Mouse (Mus musculus) liver, postnatal 0 days (tissue): Measurements from ENCODE around the gene Zfp638. TPM values are rescaled to one million over a fixed set of nuclear protein-coding genes. Genes with fewer than 3 reads are reported as not detected.
"Not testable (repeated sequence)": the region's sequence is repeated elsewhere in the genome, so short reads cannot be mapped to it uniquely, and the experiment has no call there.

Experiments
- ATAC-seq: fragments of 200-750 bp; cut with Nextera tagmentation; 2 replicates; pipeline ENCODE4 v1.8.0; 2017; ENCODE audit warnings: mild to moderate bottlenecking, moderate library complexity
- DNase-seq: peaks from one replicate; pipeline ENCODE4 v3.0.0-alpha.2; 2016
- H3K27ac ChIP-seq: fragments of 300-500 bp; sonication (generic); 2 replicates; pipeline ENCODE4 v1.5.1; 2014; ENCODE audit warnings: antibody characterized with exemption, moderate library complexity, mild to moderate bottlenecking, low read depth
- H3K27me3 ChIP-seq: fragments of 300-500 bp; sonication (generic); 2 replicates; pipeline ENCODE4 v1.6.1; 2014; ENCODE audit warnings: low read length, control low read depth, mixed read lengths; ENCODE audit not compliant: insufficient read depth
- H3K36me3 ChIP-seq: fragments of 300-500 bp; sonication (generic); replicated peaks from 2 replicates; pipeline ENCODE4 v1.6.1; 2014; ENCODE audit warnings: mild to moderate bottlenecking, control low read depth, low read length, moderate library complexity, mixed read lengths; ENCODE audit not compliant: insufficient read depth
- H3K4me1 ChIP-seq: fragments of 300-500 bp; sonication (generic); 2 replicates; pipeline ENCODE4 v1.6.1; 2014; ENCODE audit warnings: antibody characterized with exemption, mild to moderate bottlenecking, control low read depth; ENCODE audit not compliant: insufficient read depth
- H3K4me2 ChIP-seq: fragments of 300-500 bp; sonication (generic); 2 replicates; pipeline ENCODE4 v1.6.1; 2014; ENCODE audit warnings: low read depth, mild to moderate bottlenecking, low read length, moderate library complexity, mixed read lengths
- H3K4me3 ChIP-seq: fragments of 300-500 bp; sonication (generic); 2 replicates; pipeline ENCODE4 v1.5.1; 2014; ENCODE audit warnings: low read depth, low read length
- H3K9ac ChIP-seq: fragments of 300-500 bp; sonication (generic); replicated peaks from 2 replicates; pipeline ENCODE4 v1.6.1; 2014; ENCODE audit warnings: mild to moderate bottlenecking, moderate library complexity
- H3K9me3 ChIP-seq: fragments of 300-500 bp; sonication (generic); 2 replicates; pipeline ENCODE4 v1.6.1; 2016; ENCODE audit warnings: mild to moderate bottlenecking, control low read depth, low read length, mixed read lengths
- CTCF ChIP-seq: sonication (generic); IDR thresholded peaks from 2 replicates; pipeline ENCODE4 v1.5.1; 2016; ENCODE audit warnings: antibody characterized with exemption, low read depth
- EP300 ChIP-seq: IDR thresholded peaks from 2 replicates; pipeline ENCODE4 v1.6.1; 2016; ENCODE audit warnings: antibody characterized with exemption, low read depth, mild to moderate bottlenecking
- WGBS: fragments of 180-500 bp; shearing (Covaris S2); extraction: QIAGEN DNeasy Blood & Tissue Kit; methylation state at CpG from one replicate; pipeline ENCODE4 v1.1.7; 2014; ENCODE audit not compliant: insufficient replicate concordance; 5-methylcytosine and 5-hydroxymethylcytosine counted together
- polyA plus RNA-seq: library from polyadenylated mRNA; unstranded; fragments of >200 nt; fragmentation: Nextera tagmentation; extraction: Ambion mirVana; gene quantifications from 2 replicates; pipeline ENCODE4 v1.2.1, GENCODE M21; 2015

The Zfp638 gene
- polyA plus RNA-seq, 1 experiment from 2014 or later: 12.0 TPM

DNA sequence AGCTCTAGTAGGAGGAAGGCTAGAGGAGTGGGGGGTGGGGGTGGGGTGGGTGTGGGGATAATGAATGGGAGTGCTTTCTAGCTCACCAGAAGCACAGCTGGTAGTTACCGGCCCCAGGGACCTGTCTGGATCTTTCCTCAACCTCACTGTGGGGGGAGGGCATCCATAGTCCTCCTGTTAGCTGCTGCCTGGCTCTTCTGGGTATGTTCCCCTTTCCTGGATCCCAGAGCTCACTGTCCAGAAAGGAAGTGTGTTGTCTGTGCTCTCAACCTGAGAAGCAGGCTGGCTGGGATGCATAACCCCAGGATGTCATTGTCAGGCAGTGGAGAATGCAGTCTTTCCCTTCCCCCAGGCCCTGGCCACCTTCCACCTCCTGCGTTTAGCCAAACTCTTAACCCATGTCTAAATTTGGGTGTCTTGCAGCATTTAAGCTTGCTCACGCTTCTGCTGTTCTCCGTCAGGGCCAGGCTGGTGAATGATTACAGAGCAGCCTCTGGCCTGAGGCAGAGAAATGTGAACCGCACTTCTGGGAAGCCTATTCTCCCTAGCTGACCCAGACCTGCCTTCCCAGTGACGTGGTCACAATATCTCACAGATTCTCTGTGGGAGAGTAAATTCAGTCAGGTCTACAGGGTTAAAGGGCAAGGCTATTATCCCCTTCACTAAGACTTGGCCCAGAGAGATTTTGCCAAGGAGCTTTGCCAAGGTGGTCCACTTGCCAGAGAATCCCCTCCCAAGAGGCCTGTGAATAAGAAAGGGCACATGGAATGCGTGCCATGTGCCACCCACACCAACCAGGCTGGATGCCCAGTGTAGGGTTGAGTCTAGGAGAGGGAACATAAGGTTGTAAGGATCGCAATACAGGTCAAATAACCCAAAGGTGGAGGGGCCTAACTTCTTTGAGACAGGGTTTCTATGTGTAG, 143.7 kb downstream of the Zfp638 start:
- WGBS: 53% methylated on average over 8 of the region's 8 CpGs
- Histone ChIP-seq H3K27ac (no peak overlapping the region), H3K9ac (no peak overlapping the region), H3K4me2 (no peak overlapping the region), H3K4me1 (no peaks in the 10 kb centered on the region), H3K27me3 (peaks cover 19% of the 10 kb centered on the region), H3K4me3 (no peak overlapping the region), H3K36me3 (no peaks in the 10 kb centered on the region), H3K9me3 (no peaks in the 10 kb centered on the region)
- TF ChIP-seq CTCF: no peak
- no peak for TF ChIP-seq EP300
- no peak for ATAC-seq
- no peak for DNase-seq

DNA sequence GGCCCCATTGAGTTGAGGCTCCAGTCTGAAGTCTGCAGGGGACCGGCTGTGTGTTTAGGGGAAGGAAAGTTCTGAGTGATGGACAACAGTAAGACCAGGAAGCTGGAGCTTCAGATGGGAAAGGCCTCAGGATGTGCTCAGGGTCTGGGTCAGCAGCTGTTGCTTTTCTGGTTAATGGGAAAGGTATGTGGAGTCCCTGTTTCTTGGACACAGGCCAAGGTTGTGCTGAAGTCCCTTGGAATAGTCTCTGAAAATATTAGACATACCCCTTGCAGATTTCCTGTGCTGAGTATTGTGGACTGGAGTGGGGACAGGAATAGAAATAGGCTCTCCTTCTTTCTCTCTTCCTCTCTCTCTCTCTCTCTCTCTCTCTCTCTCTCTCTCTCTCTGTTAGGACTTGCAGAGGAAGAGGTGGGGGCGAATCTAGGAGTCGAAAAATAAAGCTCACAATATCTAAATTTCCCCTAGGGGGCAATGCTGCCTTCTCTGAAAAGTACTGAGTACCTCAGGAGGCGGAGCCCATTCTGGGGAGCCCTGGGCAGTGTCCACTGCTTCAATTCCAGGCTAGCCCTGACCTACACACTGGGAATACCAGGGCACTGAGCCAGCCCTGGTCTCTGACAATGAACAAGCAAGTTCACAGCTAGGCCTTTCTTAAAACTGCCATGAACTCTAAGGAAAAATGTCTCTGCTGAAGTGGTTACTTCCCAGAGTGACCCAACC, 148.2 kb downstream of the Zfp638 start:
- not testable (repeated sequence) for H3K9me3 ChIP-seq, H3K36me3 ChIP-seq, H3K4me2 ChIP-seq, H3K27ac ChIP-seq, H3K4me1 ChIP-seq, H3K4me3 ChIP-seq, DNase-seq, H3K9ac ChIP-seq
- peak; percentile 38 for TF ChIP-seq CTCF
- H3K27me3 ChIP-seq: peaks cover 15% of the 10 kb centered on the region
- ATAC-seq: peak; percentile 38; the same call in 1 of the 2 replicates
- WGBS: 47% methylated on average over 4 of the region's 4 CpGs

DNA sequence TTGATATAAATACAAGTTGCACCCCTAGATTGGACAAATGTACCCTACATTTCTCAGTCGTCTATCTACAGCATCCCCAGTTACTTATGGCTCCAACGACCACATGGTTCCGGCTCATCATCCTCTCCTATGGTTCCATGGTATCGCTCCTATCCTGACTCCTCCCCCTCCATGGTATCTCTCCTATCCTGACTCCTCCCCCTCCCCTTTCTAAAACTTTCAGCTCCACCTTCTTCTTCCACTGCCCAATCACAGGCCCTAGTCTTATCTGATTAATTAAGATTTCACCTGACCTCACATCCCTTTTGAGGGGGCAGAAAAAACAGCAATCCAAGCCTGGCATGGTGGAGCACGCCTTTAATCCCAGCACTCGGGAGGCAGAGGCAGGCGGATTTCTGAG, 149.9 kb downstream of the Zfp638 start:
- Histone ChIP-seq H3K36me3 (no peaks in the 10 kb centered on the region), H3K4me3 (no peak overlapping the region), H3K4me2 (no peak overlapping the region), H3K9ac (no peak overlapping the region), H3K9me3 (no peaks in the 10 kb centered on the region), H3K4me1 (no peaks in the 10 kb centered on the region; the same call in 1 of the 2 replicates), H3K27ac (no peak overlapping the region), H3K27me3 (peaks cover 17% of the 10 kb centered on the region)
- DNase-seq (no peak), ATAC-seq (no peak)
- WGBS: 77% methylated on average over 7 of the region's 7 CpGs
- no peak for TF ChIP-seq EP300
- TF ChIP-seq CTCF: no peak

DNA sequence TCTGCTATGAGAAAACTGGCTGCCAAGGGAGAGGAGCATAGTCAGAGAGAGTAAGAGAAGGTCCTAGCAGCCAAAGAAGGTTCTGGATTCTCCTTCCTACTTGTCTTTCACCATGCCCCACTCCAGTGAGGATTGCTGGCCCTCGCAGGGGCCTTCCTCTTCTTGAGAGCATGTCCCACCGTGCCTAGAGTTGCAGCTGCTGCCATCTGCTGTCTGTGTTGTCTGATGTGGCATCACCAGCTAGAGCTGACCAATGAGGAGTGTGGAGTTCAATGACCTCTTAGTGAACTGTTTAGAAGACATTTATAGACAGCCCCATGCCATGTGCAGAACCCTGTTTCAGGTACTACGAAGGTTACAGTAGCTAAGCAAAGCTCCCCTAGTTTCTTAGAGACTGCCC, 150.5 kb downstream of the Zfp638 start:
- 41% methylated on average over 3 of the region's 3 CpGs for WGBS
- no peak for TF ChIP-seq EP300
- peak; percentile 34 for TF ChIP-seq CTCF
- Histone ChIP-seq H3K9ac (no peak overlapping the region), H3K4me1 (no peaks in the 10 kb centered on the region; the same call in 1 of the 2 replicates), H3K27ac (no peak overlapping the region), H3K4me2 (no peak overlapping the region), H3K4me3 (no peak overlapping the region), H3K36me3 (no peaks in the 10 kb centered on the region), H3K27me3 (peaks cover 17% of the 10 kb centered on the region), H3K9me3 (no peaks in the 10 kb centered on the region)
- ATAC-seq (no peak), DNase-seq (no peak)

DNA sequence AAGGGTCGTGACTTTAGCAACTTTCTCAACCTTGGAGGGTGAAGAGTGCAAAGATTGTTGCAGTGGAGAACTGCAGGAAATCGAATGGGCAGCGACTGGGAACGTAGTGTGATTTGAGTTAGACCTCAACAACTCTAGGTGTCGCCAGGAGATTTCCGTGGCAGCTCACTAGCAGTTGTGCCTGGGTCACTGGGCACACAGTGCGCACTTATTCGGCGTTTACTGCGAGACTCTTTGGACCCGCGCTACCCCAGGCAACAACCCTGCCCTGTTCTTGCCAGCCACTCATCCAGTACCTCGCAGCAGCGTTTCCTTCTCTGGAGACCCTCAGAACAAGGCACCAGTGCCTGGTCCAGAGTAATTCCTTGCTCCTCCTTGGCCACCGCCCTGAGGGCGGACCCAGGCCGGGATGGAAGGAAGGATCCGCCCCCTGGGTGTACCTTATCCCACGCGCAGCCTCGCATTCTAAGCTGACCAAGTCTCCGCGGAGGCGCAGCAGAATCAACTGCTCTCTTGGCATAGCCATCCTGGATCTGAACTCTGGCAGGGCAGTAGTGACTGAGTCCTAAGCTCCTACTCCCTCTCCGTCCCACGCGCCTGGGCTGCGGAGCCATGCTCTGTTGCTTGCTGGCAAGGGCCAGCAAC, 152.1 kb downstream of the Zfp638 start:
- H3K4me1 ChIP-seq: no peaks in the 10 kb centered on the region; the same call in 1 of the 2 replicates
- ATAC-seq (0 out of 2 replicates have a peak, but pooled peaks have one; percentile 41), DNase-seq (peak; percentile 32)
- peak overlapping the region; percentile 45 for H3K4me2 ChIP-seq
- TF ChIP-seq EP300: no peak
- no peak for TF ChIP-seq CTCF
- no peaks in the 10 kb centered on the region for H3K9me3 ChIP-seq
- no peak overlapping the region for H3K9ac ChIP-seq
- H3K36me3 ChIP-seq: no peaks in the 10 kb centered on the region
- H3K27ac ChIP-seq: peak overlapping the region; percentile 22; the same call in 1 of the 2 replicates
- peaks cover 17% of the 10 kb centered on the region for H3K27me3 ChIP-seq
- 5% methylated on average over 28 of the region's 28 CpGs for WGBS
- H3K4me3 ChIP-seq: peak overlapping the region; percentile 34
